Mouse (Mus musculus) layer of hippocampus, postnatal 10 days (tissue): Measurements from ENCODE around the gene Pld2. TPM values are rescaled to one million over a fixed set of nuclear protein-coding genes. Genes with fewer than 3 reads are reported as not detected.

Source experiments
- DNase-seq, 2 experiments: peaks; one replicate each; pipeline ENCODE4 v3.0.0; 2021; ENCODE audit warnings: low spot score in 2 of 2
- total RNA-seq, 2 experiments: library from RNA; stranded (reverse); gene quantifications; 2 replicates each; pipeline ENCODE4 v1.2.3; 2021

The Pld2 gene
- total RNA-seq, 2 experiments from 2014 or later: 25.0 to 25.6 TPM

- no peak for DNase-seq
Measured at GRCm38 (mm10) chr11:70607611-70608010, 67.7 kb downstream of the Pld2 start.

Other genes with a start within 250 kb of the Pld2 start
- not detected for gene Alox12e, start 217.4 kb upstream of the Pld2 start, total RNA-seq
- gene Alox15, start 188.0 kb upstream of the Pld2 start, total RNA-seq: not detected
- gene Pelp1, start 130.0 kb upstream of the Pld2 start, total RNA-seq: 10 to 100 TPM; 41.3 to 46.8 TPM
- 10 to 100 TPM; 92.5 to 96.0 TPM for gene Arrb2, start 107.4 kb upstream of the Pld2 start, total RNA-seq
- gene Med11, start 88.1 kb upstream of the Pld2 start, total RNA-seq: 10 to 100 TPM; 20.5 TPM
- 1 to 10 TPM in 1 of 2 experiments, under 1 TPM in 1; 0.96 to 1.1 TPM for gene Zmynd15, start 80.6 kb upstream of the Pld2 start, total RNA-seq
- gene Cxcl16, start 80.1 kb upstream of the Pld2 start, total RNA-seq: under 1 TPM; 0.42 to 0.69 TPM
- not detected for gene Tm4sf5, start 34.8 kb upstream of the Pld2 start, total RNA-seq
- gene Vmo1, start 25.4 kb upstream of the Pld2 start, total RNA-seq: not detected
- gene Gltpd2, start 20.9 kb upstream of the Pld2 start, total RNA-seq: not detected
- gene Psmb6, start 14.7 kb upstream of the Pld2 start, total RNA-seq: 100 to 1,000 TPM; 221 to 229 TPM
- gene Gm40193, start 7.1 kb upstream of the Pld2 start, total RNA-seq: not detected
- 100 to 1,000 TPM; 208 to 249 TPM for gene Mink1, start 22.8 kb downstream of the Pld2 start, total RNA-seq
- 1 to 10 TPM in 1 of 2 experiments, not detected in 1; 1.1 TPM for gene 4930544D05Rik, start 75.8 kb downstream of the Pld2 start, total RNA-seq
- under 1 TPM in 1 of 2 experiments, not detected in 1; 0.94 TPM for gene Chrne, start 79.2 kb downstream of the Pld2 start, total RNA-seq
- gene Gp1ba, start 99.1 kb downstream of the Pld2 start, total RNA-seq: not detected
- gene Rnf167, start 107.2 kb downstream of the Pld2 start, total RNA-seq: 10 to 100 TPM; 60.3 to 61.5 TPM
- gene Slc25a11, start 107.4 kb downstream of the Pld2 start, total RNA-seq: 100 to 1,000 TPM; 117 to 125 TPM
- gene Pfn1, start 114.6 kb downstream of the Pld2 start, total RNA-seq: 100 to 1,000 TPM; 364 to 371 TPM
- gene Eno3, start 117.1 kb downstream of the Pld2 start, total RNA-seq: 10 to 100 TPM in 1 of 2 experiments, 1 to 10 TPM in 1; 5.1 to 10.5 TPM
- gene Spag7, start 129.4 kb downstream of the Pld2 start, total RNA-seq: 10 to 100 TPM; 52.8 to 53.9 TPM
- gene Camta2, start 148.0 kb downstream of the Pld2 start, total RNA-seq: 100 to 1,000 TPM; 183 to 189 TPM
- 1 to 10 TPM; 1.4 to 1.8 TPM for gene Inca1, start 160.1 kb downstream of the Pld2 start, total RNA-seq
- 10 to 100 TPM; 55.9 to 59.9 TPM for gene Kif1c, start 160.5 kb downstream of the Pld2 start, total RNA-seq
- gene Zfp3, start 224.1 kb downstream of the Pld2 start, total RNA-seq: 10 to 100 TPM; 16.2 to 17.4 TPM